Mouse (Mus musculus): ENCODE data around the gene Tubb3.

The Tubb3 gene

GRCm38 (mm10) chr8:123411246-123411645 lies at the start of gene Tubb3:
TSS of gene Tubb3 (plus strand) at chr8:123411424.
- in situ Hi-C loops (cut with MboI; ENCODE audit: unreplicated experiment in 2 of 2): no loop called here

- in situ Hi-C loops (cut with MboI; ENCODE audit: unreplicated experiment in 2 of 2): no loop called here
These were observed 37.6 kb upstream of the Tubb3 start, which contains the start of gene Tcf25 for GRCm38 (mm10) chr8:123373403-123374238. TSS of gene Tcf25 (plus strand) at chr8:123373753.

- in situ Hi-C loops (cut with MboI; ENCODE audit: unreplicated experiment in 2 of 2): no loop called here
These were observed 37.0 kb upstream of the Tubb3 start for GRCm38 (mm10) chr8:123374239-123374578.

- in situ Hi-C loops (cut with MboI; ENCODE audit: unreplicated experiment in 2 of 2): no loop called here
These were observed 35.5 kb upstream of the Tubb3 start for GRCm38 (mm10) chr8:123375701-123376100.

- in situ Hi-C loops (cut with MboI; ENCODE audit: unreplicated experiment in 2 of 2): no loop called here
These were observed 35.1 kb upstream of the Tubb3 start for GRCm38 (mm10) chr8:123376106-123376505.

GRCm38 (mm10) chr8:123381711-123382110 lies 29.5 kb upstream of the Tubb3 start:
- in situ Hi-C loops (cut with MboI; ENCODE audit: unreplicated experiment in 2 of 2): loop anchor here (5.0 kb wide), 1 partner anchor 36 kb away; no protein-coding TSS in a partner anchor

GRCm38 (mm10) chr8:123382516-123382915 lies 28.7 kb upstream of the Tubb3 start:
- in situ Hi-C loops (cut with MboI; ENCODE audit: unreplicated experiment in 2 of 2): loop anchor here (5.0 kb wide), 1 partner anchor 35 kb away; no protein-coding TSS in a partner anchor

- in situ Hi-C loops (cut with MboI; ENCODE audit: unreplicated experiment in 2 of 2): loop anchor here (5.0 kb wide), 1 partner anchor 32 kb away; no protein-coding TSS in a partner anchor
These were observed 26.2 kb upstream of the Tubb3 start for GRCm38 (mm10) chr8:123384883-123385540.

GRCm38 (mm10) chr8:123387041-123387440 lies 24.2 kb upstream of the Tubb3 start:
- in situ Hi-C loops (cut with MboI; ENCODE audit: unreplicated experiment in 2 of 2): no loop called here

GRCm38 (mm10) chr8:123387801-123388200 lies 23.4 kb upstream of the Tubb3 start:
- in situ Hi-C loops (cut with MboI; ENCODE audit: unreplicated experiment in 2 of 2): no loop called here

GRCm38 (mm10) chr8:123389026-123389425 lies 22.2 kb upstream of the Tubb3 start:
- in situ Hi-C loops (cut with MboI; ENCODE audit: unreplicated experiment in 2 of 2): no loop called here

- in situ Hi-C loops (cut with MboI; ENCODE audit: unreplicated experiment in 2 of 2): loop anchor here in 1 of 2 experiments (10.0 kb wide), 1 partner anchor 876 kb away; no protein-coding TSS in a partner anchor
These were observed 12.9 kb upstream of the Tubb3 start for GRCm38 (mm10) chr8:123398308-123398707.

GRCm38 (mm10) chr8:123401936-123402335 lies 9.3 kb upstream of the Tubb3 start:
- in situ Hi-C loops (cut with MboI; ENCODE audit: unreplicated experiment in 2 of 2): no loop called here

- in situ Hi-C loops (cut with MboI; ENCODE audit: unreplicated experiment in 2 of 2): no loop called here
These were observed 8.4 kb upstream of the Tubb3 start for GRCm38 (mm10) chr8:123402730-123403326.

GRCm38 (mm10) chr8:123404521-123404920 lies 6.7 kb upstream of the Tubb3 start:
- in situ Hi-C loops (cut with MboI; ENCODE audit: unreplicated experiment in 2 of 2): no loop called here

GRCm38 (mm10) chr8:123406786-123407185 lies 4.4 kb upstream of the Tubb3 start, which contains the start of gene Mc1r:
TSS of gene Mc1r (plus strand) at chr8:123407107.
- in situ Hi-C loops (cut with MboI; ENCODE audit: unreplicated experiment in 2 of 2): no loop called here

GRCm38 (mm10) chr8:123407612-123408011 lies 3.6 kb upstream of the Tubb3 start:
- in situ Hi-C loops (cut with MboI; ENCODE audit: unreplicated experiment in 2 of 2): no loop called here

GRCm38 (mm10) chr8:123408586-123409544 lies 2.4 kb upstream of the Tubb3 start:
- in situ Hi-C loops (cut with MboI; ENCODE audit: unreplicated experiment in 2 of 2): no loop called here

GRCm38 (mm10) chr8:123410049-123410587 lies 1.1 kb upstream of the Tubb3 start:
- in situ Hi-C loops (cut with MboI; ENCODE audit: unreplicated experiment in 2 of 2): no loop called here

GRCm38 (mm10) chr8:123410788-123411187 lies 436 bp upstream of the Tubb3 start:
- in situ Hi-C loops (cut with MboI; ENCODE audit: unreplicated experiment in 2 of 2): no loop called here

Data from v-Abl transformed pro-B cells (cell line).